Mouse (Mus musculus) hindbrain, embryonic 10.5 days (tissue): ENCODE results near the gene Baiap2l1. TPM values are rescaled to one million over a fixed set of nuclear protein-coding genes. Genes with fewer than 3 reads are reported as not detected.

Experiments used
- DNase-seq: peaks from one replicate; pipeline ENCODE4 v3.0.0-alpha.2; 2017; ENCODE audit warnings: low spot score
- H3K27ac ChIP-seq: fragments of 300-500 bp; sonication (generic); 2 replicates; pipeline ENCODE4 v1.5.1; 2016; ENCODE audit warnings: mild to moderate bottlenecking, moderate library complexity
- H3K27me3 ChIP-seq: fragments of 300-500 bp; sonication (generic); 2 replicates; pipeline ENCODE4 v1.6.1; 2016; ENCODE audit warnings: mild to moderate bottlenecking; ENCODE audit not compliant: poor library complexity, insufficient read depth, severe bottlenecking
- H3K36me3 ChIP-seq: fragments of 300-500 bp; sonication (generic); 2 replicates; pipeline ENCODE4 v1.6.1; 2016; ENCODE audit warnings: mild to moderate bottlenecking, moderate library complexity
- H3K4me1 ChIP-seq: fragments of 300-500 bp; sonication (generic); replicated peaks from 2 replicates; pipeline ENCODE4 v1.6.1; 2016; ENCODE audit warnings: mild to moderate bottlenecking
- H3K4me3 ChIP-seq: fragments of 300-500 bp; sonication (generic); 2 replicates; pipeline ENCODE4 v1.5.1; 2016; ENCODE audit warnings: mild to moderate bottlenecking, moderate library complexity
- H3K9me3 ChIP-seq: fragments of 300-500 bp; sonication (generic); 2 replicates; pipeline ENCODE4 v1.6.1; 2016; ENCODE audit warnings: mild to moderate bottlenecking, moderate library complexity
- WGBS: fragments of 180-500 bp; shearing (Covaris S2); methylation state at CpG from one replicate; pipeline ENCODE4 v1.1.7; 2016; 5-methylcytosine and 5-hydroxymethylcytosine counted together
- polyA plus RNA-seq: library from polyadenylated mRNA; unstranded; fragments of >200 nt; fragmentation: Nextera tagmentation; extraction: Ambion mirVana; gene quantifications from 2 replicates; pipeline ENCODE4 v1.2.1, GENCODE M21; 2016

The Baiap2l1 gene
- polyA plus RNA-seq, 1 experiment from 2014 or later: 3.8 TPM

DNA sequence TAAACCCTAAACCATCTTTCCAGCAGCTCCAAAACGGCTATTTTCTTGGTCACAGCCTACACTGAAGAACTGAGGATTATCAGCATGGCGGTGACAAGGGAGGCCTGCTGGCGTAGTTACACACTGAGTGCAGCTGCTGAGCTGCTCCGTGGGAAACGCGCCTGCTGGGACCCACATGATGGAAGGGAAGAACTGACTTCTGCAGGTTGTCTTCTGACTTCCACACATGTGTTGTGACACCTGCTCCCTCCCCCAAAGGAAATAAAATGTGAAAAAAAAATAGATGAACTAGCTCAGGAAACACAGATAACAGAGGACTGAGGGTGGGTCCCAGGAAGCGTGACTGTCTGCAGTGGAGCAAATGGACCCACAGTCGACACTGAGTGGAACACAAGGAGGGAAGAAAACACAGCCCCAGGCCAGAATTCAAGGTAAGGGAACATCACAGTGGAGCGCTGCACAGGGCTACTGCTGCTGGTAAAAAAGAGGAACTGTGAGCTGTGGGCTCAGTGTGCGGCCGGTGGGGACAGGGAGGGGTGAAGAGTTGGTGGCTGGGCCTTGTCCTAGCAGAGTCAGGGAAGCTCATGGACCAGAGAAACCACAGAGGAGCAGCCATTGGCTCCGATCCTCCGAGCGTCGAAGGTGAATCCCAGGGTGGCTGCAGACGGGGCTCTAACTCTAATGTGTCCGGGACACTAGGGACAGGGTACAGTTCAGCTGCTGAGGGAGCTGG is 80.8 kb downstream of the Baiap2l1 start:
- Histone ChIP-seq H3K9me3 (no peaks in the 10 kb centered on the region), H3K36me3 (peaks cover 43% of the 10 kb centered on the region)
- WGBS: 87% methylated on average over 17 of the region's 17 CpGs

DNA sequence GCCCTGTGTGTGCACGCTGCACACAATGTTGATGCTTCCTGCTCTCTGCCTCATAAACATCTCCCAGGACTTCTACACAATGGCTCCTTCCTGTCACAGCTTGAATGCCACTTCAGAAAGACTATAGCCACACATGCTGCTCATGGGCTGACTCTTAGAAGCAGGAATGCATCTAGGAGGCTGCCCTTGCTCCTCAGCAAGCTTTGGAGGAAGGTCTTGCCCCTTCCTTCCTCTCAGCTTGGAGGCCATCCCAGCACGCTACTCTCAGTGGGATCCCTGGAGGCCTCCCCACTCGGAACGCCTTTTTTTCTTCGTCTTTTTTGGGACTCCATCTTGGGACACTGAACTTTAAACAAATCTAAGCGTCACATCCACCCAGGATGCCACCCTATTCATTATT is 83.0 kb downstream of the Baiap2l1 start:
- H3K4me1 ChIP-seq: peaks cover 10% of the 10 kb centered on the region; the same call in 1 of the 2 replicates
- 55% methylated on average over 6 of the region's 6 CpGs for WGBS
- no peaks in the 10 kb centered on the region for H3K9me3 ChIP-seq
- H3K27ac ChIP-seq: peak overlapping the region; percentile 35; the same call in 1 of the 2 replicates
- no peaks in the 10 kb centered on the region for H3K27me3 ChIP-seq
- DNase-seq: no peak
- peaks cover 37% of the 10 kb centered on the region for H3K36me3 ChIP-seq
- no peak overlapping the region for H3K4me3 ChIP-seq

More for the DNA sequence above, 80.8 kb downstream of the Baiap2l1 start:
- DNase-seq: no peak
- H3K27me3 ChIP-seq: no peaks in the 10 kb centered on the region
- no peak overlapping the region for H3K4me3 ChIP-seq
- H3K27ac ChIP-seq: no peak overlapping the region
- H3K4me1 ChIP-seq: peaks cover 10% of the 10 kb centered on the region; the same call in 1 of the 2 replicates

DNA sequence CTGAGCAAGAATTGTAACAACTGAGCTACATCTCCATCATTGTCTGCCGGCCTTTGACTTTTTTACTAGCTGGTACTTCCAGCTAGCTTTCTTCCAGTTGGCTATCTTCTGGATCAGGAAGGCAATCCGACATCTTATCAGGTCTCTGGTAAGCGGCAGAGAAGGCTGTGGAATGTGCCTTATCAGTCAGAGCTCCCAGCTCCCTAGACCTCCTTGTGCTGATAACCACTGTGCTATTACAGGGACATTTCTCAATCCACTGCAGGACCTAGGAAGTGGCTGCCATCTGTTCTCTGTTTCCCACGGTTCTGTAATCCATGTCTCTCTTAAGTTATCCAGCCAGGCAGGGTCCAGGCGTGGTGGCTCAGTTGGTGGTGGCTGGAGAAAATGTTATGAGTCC is 86.1 kb downstream of the Baiap2l1 start:
- Histone ChIP-seq H3K36me3 (peaks cover 39% of the 10 kb centered on the region), H3K27ac (no peak overlapping the region), H3K27me3 (no peaks in the 10 kb centered on the region), H3K4me3 (no peak overlapping the region), H3K4me1 (peaks cover 10% of the 10 kb centered on the region; the same call in 1 of the 2 replicates), H3K9me3 (no peaks in the 10 kb centered on the region)
- DNase-seq: no peak
- WGBS: 65% methylated on average over 5 of the region's 5 CpGs

DNA sequence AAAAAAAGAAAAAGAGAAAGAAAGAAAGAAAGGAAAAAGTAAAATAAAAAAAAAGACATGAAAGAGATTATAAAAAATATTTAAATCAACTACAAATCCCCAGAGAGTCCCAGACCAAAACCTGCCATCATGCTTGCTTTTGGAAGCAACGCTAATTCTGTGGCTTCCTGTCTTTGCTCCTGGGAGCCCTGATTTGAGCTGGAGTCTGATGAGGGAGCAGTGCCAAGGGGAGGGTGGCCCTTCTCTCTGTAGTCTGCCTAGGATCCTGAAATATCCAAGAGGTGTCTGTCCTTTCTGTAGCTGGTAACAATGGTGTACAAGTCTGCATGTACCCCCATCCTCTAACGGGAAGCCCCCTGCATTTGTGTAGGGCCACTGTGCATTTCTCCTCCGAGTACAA is 86.8 kb downstream of the Baiap2l1 start:
- no peak overlapping the region for H3K4me3 ChIP-seq
- WGBS: 89% methylated on average over 3 of the region's 3 CpGs
- no peak for DNase-seq
- H3K9me3 ChIP-seq: no peaks in the 10 kb centered on the region
- H3K27me3 ChIP-seq: no peaks in the 10 kb centered on the region
- H3K4me1 ChIP-seq: peaks cover 10% of the 10 kb centered on the region; the same call in 1 of the 2 replicates
- H3K36me3 ChIP-seq: peaks cover 45% of the 10 kb centered on the region
- no peak overlapping the region for H3K27ac ChIP-seq

DNA sequence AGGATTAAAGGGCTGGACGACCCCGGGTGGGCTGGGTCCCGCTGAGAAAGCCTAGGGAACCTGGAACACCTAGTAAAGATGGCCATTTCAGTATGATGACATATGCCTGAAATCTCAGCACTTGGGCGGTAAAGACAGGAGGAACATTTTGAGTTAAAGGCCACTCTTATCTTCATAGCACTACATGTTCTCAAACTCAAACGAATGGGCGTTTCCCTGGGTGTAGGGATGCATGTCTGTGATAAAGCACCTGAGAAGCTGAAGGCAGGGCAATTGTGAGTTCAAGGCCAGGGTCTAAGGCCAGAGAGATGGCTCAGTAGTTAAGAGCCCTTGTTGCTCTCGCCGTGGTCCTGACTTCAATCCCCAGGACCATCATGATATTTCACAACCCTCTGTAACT is 87.5 kb downstream of the Baiap2l1 start:
- Histone ChIP-seq H3K4me3 (no peak overlapping the region), H3K9me3 (no peaks in the 10 kb centered on the region), H3K27ac (no peak overlapping the region), H3K4me1 (peaks cover 7% of the 10 kb centered on the region; the same call in 1 of the 2 replicates), H3K27me3 (no peaks in the 10 kb centered on the region), H3K36me3 (peaks cover 50% of the 10 kb centered on the region)
- DNase-seq: no peak
- WGBS: 92% methylated on average over 8 of the region's 8 CpGs

DNA sequence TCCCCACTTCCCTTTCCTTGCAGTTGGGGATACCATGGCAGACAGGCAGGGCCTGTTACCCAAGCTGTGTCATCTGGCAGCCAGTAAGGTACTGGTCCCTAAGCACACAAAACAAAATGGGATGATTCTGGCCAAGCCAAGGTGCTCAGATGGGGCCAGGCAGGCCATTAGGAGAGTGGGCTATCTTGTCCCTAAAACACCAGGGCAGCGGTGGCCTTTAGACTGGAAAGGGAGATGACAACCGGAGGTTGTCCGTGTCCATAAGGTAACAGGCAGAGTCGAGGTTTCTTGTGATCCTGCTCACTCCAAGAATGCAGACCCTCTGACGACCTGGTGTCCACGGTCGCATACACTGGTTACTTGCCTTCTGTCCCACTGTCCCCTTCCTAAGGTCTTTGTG is 88.0 kb downstream of the Baiap2l1 start:
- WGBS: 95% methylated on average over 7 of the region's 7 CpGs
- no peaks in the 10 kb centered on the region for H3K9me3 ChIP-seq
- H3K27ac ChIP-seq: no peak overlapping the region
- H3K4me3 ChIP-seq: no peak overlapping the region
- H3K36me3 ChIP-seq: peaks cover 55% of the 10 kb centered on the region
- H3K4me1 ChIP-seq: peaks cover 6% of the 10 kb centered on the region; the same call in 1 of the 2 replicates
- no peaks in the 10 kb centered on the region for H3K27me3 ChIP-seq
- DNase-seq: no peak

DNA sequence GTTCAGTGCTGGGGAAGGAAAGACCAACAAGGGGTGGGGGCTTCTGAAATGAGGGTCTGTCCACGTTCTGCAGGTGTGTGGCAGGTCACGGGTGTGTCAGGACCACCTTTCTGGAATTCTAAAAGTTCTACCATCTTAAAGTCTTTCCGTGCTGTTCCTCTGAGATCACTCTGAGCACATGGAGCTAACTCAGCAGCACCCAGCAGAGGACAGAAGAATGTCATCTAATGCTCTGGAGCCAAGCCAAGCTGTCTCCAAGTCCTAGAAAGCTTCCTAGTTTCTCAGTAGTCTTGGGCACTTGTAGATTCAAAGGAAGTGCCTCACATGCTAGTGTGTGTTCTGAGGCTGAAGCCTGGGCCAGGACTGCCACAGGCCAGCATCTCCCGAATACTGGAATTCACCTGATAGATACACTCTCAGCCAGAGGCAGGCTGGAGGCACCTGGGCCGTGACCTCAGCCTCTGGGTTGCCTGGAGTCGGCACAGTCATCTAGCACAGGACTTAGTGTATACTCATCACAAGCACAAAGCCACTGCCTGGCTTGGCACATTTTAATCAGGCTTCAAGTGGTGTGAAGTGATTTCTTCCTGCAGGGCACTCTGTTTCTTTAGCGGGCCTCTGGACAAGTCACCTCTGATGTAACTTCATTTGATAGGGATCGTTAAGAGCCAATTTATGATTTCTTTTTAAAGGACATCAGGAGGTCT is 90.2 kb downstream of the Baiap2l1 start:
- H3K4me1 ChIP-seq: peaks cover 6% of the 10 kb centered on the region; the same call in 1 of the 2 replicates
- H3K27me3 ChIP-seq: no peaks in the 10 kb centered on the region
- H3K36me3 ChIP-seq: peaks cover 75% of the 10 kb centered on the region
- no peak for DNase-seq
- H3K27ac ChIP-seq: no peak overlapping the region
- no peaks in the 10 kb centered on the region for H3K9me3 ChIP-seq
- 88% methylated on average over 8 of the region's 8 CpGs for WGBS
- H3K4me3 ChIP-seq: no peak overlapping the region

DNA sequence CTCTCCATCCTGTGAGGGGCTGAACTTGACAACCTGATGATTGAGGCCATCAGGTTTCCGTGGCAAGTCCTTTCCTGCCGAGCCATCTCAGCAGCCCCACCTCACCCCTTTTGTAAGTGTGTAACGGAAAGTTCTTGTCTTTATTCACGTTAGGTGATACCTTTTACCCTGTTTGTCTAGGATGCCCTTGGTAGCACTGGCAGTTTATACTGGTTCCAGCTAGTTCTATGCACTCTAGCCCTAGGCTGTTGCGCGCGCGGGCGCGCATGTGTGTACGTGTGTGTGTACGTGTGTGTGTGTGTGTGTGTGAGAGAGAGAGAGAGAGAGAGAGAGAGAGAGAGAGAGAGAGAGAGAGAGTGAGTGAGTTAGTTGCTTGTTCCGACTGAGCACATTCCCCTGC is 94.4 kb downstream of the Baiap2l1 start:
- Histone ChIP-seq H3K27ac (no peak overlapping the region), H3K36me3 (peaks cover 91% of the 10 kb centered on the region), H3K4me1 (peaks cover 33% of the 10 kb centered on the region), H3K9me3 (no peaks in the 10 kb centered on the region), H3K27me3 (no peaks in the 10 kb centered on the region), H3K4me3 (no peak overlapping the region)
- no peak for DNase-seq
- WGBS: 88% methylated on average over 13 of the region's 13 CpGs

DNA sequence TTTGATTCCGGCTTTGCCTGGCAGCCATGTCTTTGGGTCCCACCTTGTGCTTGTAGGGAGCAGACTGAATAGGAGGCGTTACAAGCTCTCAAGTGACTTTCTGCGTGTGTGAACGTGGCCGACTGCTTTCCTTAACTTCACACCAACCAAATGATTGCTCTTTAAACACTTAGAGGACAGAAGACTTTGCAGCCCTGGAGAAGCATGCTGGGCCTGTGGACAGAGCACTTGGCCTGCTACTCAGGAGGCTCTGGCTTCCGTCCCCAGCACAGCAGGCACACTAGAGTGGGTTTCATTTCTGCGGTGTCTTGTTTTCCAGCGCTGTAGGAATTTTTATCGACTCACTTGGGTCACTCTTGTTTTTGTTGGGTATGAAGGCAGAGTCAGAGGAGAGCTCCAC is 94.8 kb downstream of the Baiap2l1 start:
- Histone ChIP-seq H3K4me3 (no peak overlapping the region), H3K9me3 (no peaks in the 10 kb centered on the region), H3K36me3 (peaks cover 91% of the 10 kb centered on the region), H3K27ac (no peak overlapping the region), H3K27me3 (no peaks in the 10 kb centered on the region), H3K4me1 (peaks cover 38% of the 10 kb centered on the region)
- 79% methylated on average over 9 of the region's 9 CpGs for WGBS
- no peak for DNase-seq

DNA sequence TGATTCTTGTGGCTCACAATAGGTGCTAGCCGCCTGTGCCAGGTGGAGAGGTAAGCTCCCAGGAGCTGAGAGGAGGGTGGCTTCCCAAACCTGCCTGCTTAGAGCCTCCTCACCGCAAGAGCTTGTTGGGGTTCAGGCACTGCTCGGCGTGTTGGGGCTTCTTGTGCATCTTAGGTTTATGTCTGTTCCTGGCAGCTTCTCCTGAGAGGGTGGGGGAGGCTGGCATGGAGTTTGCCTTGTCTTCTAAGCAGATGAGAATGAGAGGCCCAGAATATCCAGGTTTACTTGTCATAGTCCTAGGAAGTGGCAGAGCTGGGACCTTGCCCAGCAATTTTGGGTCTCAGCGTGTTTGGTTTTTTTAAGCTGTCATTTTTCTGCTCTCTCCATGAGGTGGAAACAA is 96.1 kb downstream of the Baiap2l1 start:
- no peak for DNase-seq
- Histone ChIP-seq H3K4me1 (peaks cover 50% of the 10 kb centered on the region), H3K36me3 (peaks cover 89% of the 10 kb centered on the region)

DNA sequence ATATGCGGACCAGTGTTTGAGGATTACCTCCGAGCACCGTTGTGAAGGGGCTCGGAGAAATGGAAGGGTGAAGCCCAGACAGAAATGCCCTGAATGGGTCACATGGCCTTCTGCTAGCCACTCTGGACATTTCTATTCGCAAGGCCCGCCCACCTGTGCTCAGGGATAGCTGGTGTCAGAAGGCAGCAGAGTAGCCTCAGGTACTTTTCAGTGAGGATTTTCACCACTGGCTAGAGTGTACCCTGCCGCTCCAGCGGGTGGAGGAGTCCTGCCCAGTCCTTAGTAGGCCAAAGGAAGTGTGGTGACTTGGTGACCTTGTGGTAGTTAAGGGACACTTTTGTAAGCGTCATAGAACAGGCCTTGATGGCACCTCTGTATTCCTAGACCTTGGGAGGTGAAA is 96.6 kb downstream of the Baiap2l1 start:
- Histone ChIP-seq H3K36me3 (peaks cover 83% of the 10 kb centered on the region), H3K4me3 (no peak overlapping the region), H3K27me3 (no peaks in the 10 kb centered on the region), H3K4me1 (peaks cover 55% of the 10 kb centered on the region), H3K9me3 (no peaks in the 10 kb centered on the region), H3K27ac (no peak overlapping the region)
- no peak for DNase-seq
- 86% methylated on average over 9 of the region's 9 CpGs for WGBS

More for the DNA sequence above, 96.1 kb downstream of the Baiap2l1 start:
- Histone ChIP-seq H3K4me3 (no peak overlapping the region), H3K9me3 (no peaks in the 10 kb centered on the region), H3K27me3 (no peaks in the 10 kb centered on the region), H3K27ac (no peak overlapping the region)
- WGBS: 93% methylated on average over 5 of the region's 5 CpGs

DNA sequence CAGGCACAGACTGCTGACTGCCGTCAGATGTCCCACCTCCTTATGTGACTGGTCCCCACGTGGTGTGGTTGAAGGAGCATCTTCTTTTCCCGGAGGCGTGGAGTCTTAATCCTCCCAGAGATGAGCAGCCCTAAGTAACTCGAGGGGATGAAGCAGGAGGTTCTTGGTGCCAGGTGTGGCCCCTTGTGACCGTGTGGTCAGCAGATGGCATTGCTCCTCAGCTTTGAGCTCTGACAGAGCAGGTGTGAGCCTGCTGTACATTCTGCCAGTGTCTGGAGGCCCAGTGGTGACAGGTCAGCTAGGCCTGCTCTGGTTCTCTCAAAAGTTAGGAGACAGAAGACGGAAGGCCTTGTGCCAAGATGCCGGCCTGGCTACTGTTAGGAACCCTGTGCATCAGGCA is 97.4 kb downstream of the Baiap2l1 start:
- no peak for DNase-seq
- Histone ChIP-seq H3K36me3 (peaks cover 76% of the 10 kb centered on the region), H3K9me3 (no peaks in the 10 kb centered on the region), H3K4me1 (peaks cover 55% of the 10 kb centered on the region), H3K4me3 (no peak overlapping the region), H3K27me3 (no peaks in the 10 kb centered on the region), H3K27ac (no peak overlapping the region)
- 82% methylated on average over 8 of the region's 8 CpGs for WGBS

DNA sequence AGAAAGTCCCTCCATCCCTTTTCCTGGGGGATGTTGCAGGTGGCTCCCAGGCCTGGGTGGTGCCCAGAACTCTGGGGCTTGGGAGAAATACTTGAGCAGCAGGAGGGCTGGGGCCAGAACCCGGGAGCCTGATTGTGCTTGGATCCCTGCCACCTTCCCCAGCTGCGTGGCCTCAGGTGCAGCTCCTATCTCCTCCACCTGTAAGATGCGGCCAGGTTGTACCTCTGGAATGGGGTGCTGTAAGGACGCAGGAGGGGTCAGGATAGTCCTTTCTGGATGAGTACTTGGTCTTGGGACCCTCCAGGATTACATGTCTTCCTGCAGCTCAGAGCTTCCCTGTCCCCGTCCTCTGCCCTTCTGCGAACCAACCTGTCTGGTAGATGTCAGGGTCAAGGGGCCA is 98.7 kb downstream of the Baiap2l1 start:
- peaks cover 64% of the 10 kb centered on the region for H3K36me3 ChIP-seq
- no peak for DNase-seq
- no peak overlapping the region for H3K4me3 ChIP-seq
- WGBS: 77% methylated on average over 6 of the region's 6 CpGs
- H3K9me3 ChIP-seq: no peaks in the 10 kb centered on the region
- no peak overlapping the region; the same call in 1 of the 2 replicates for H3K27ac ChIP-seq
- no peaks in the 10 kb centered on the region for H3K27me3 ChIP-seq
- H3K4me1 ChIP-seq: peaks cover 55% of the 10 kb centered on the region
